Mouse (Mus musculus) kidney, postnatal 36 days (tissue): ENCODE results near the gene Znhit6.

ENCODE experiments used
- DNase-seq, 2 experiments: peaks; one replicate each; pipeline ENCODE4 v3.0.0; 2021 to 2022; ENCODE audit warnings: mixed read lengths in 2 of 2

Gene Znhit6

GRCm38 (mm10) chr3:145646666-145647065 lies 70.7 kb downstream of the Znhit6 start:
- no peak for DNase-seq

- DNase-seq, result no peak
Measured at GRCm38 (mm10) chr3:145647416-145647815, 71.4 kb downstream of the Znhit6 start.

- DNase-seq, result peak in 1 of 2 experiments; percentile 32
Measured at GRCm38 (mm10) chr3:145648097-145648931, 72.3 kb downstream of the Znhit6 start.

GRCm38 (mm10) chr3:145648991-145649851 lies 73.2 kb downstream of the Znhit6 start:
- DNase-seq, result peak; percentile 72 to 86

- DNase-seq, result peak; percentile 93 to 95
Measured at GRCm38 (mm10) chr3:145649852-145650202, 73.8 kb downstream of the Znhit6 start, which contains the start of gene Ccn1. TSS of gene Ccn1 (minus strand) at chr3:145649981.

GRCm38 (mm10) chr3:145650298-145651011 lies 74.5 kb downstream of the Znhit6 start:
- peak; percentile 80 to 82 for DNase-seq

GRCm38 (mm10) chr3:145651029-145651977 lies 75.3 kb downstream of the Znhit6 start:
- peak; percentile 13 to 25 for DNase-seq

- no peak for DNase-seq
Measured at GRCm38 (mm10) chr3:145651978-145652321, 75.9 kb downstream of the Znhit6 start.

GRCm38 (mm10) chr3:145652322-145653131 lies 76.5 kb downstream of the Znhit6 start:
- DNase-seq, result no peak

- peak; percentile 77 to 82 for DNase-seq
Measured at GRCm38 (mm10) chr3:145653191-145653940, 77.4 kb downstream of the Znhit6 start.

GRCm38 (mm10) chr3:145654028-145654427 lies 78.0 kb downstream of the Znhit6 start:
- DNase-seq, result no peak
